Mouse (Mus musculus): ENCODE results near the gene Gins2. TPM values are rescaled to one million over a fixed set of nuclear protein-coding genes. Genes with fewer than 3 reads are reported as not detected.
A peak's percentile ranks its signal among the peaks of the same experiment; 100 is the strongest.

Gins2 gene
- total and polyA plus RNA-seq, 3 experiments: 50.0 to 129 (median 61.2) TPM

GRCm38 (mm10) chr8:120553441-120554123, 35.5 kb downstream of the Gins2 start:
- DNase-seq (ENCODE audit: extremely low read depth): no peak
- peaks cover 29 to 68% of the 10 kb centered on the region in 2 experiments for H3K36me3 ChIP-seq (replicated peaks in 1 of 2; ENCODE audit: control insufficient read depth in 1 of 2, insufficient read depth in 1 of 2, low read length in 1 of 2)
- H3K4me2 ChIP-seq (ENCODE audit: insufficient read depth, low read depth, poor library complexity, severe bottlenecking): no peak overlapping the region
- H3K27ac ChIP-seq (ENCODE audit: insufficient read depth, low read depth): no peak overlapping the region
- H3K4me1 ChIP-seq (ENCODE audit: control insufficient read depth in 1 of 2, insufficient read depth in 2 of 2): peaks cover 50 to 89% of the 10 kb centered on the region in 2 experiments
- H3K9ac ChIP-seq (ENCODE audit: insufficient read depth, low read depth): no peak overlapping the region
- H3K4me3 ChIP-seq (replicated peaks in 1 of 3; ENCODE audit: low read depth in 2 of 3, low read length in 2 of 3, poor library complexity in 1 of 3): peak overlapping the region in 1 of 3 experiments; percentile 7
- TF ChIP-seq USF1 (IDR thresholded peaks at IDR 0.05; ENCODE audit: low read depth, low read length) (no peak), E2F4 (IDR thresholded peaks at IDR 0.05; ENCODE audit: insufficient replicate concordance, low read depth, low read length) (no peak), TCF12 (IDR thresholded peaks at IDR 0.05; ENCODE audit: low read depth, low read length) (peak; percentile 90), SMC3 (IDR thresholded peaks at IDR 0.05; ENCODE audit: low read depth, low read length) (0 out of 2 replicates have a peak, but pooled peaks have one; percentile 9), EP300 (IDR thresholded peaks at IDR 0.05; ENCODE audit: low read length) (peak; percentile 32; the same call in 1 of the 2 replicates), ETS1 (conservative IDR thresholded peaks at IDR 0.05; ENCODE audit: low read depth, low read length) (0 out of 2 replicates have a peak, but pooled peaks have one; percentile 13), CHD2 (IDR thresholded peaks at IDR 0.05; ENCODE audit: low read length) (peak; percentile 68), MYC (IDR thresholded peaks at IDR 0.05; ENCODE audit: low read depth, low read length) (no peak), RAD21 (IDR thresholded peaks at IDR 0.05; ENCODE audit: low read depth, low read length) (peak; percentile 4), CTCF (conservative IDR thresholded peaks at IDR 0.05 in 1 of 2, IDR thresholded peaks at IDR 0.05 in 1 of 2; ENCODE audit: low read depth in 2 of 2, low read length in 2 of 2) (peak in 1 of 2 experiments; percentile 28; a peak in 2 of 4 replicates)
- dilution Hi-C loops (cut with MboI; ENCODE audit: extremely low pct_ligation_motif_present, extremely low pct_unique_long_range_greater_than_20kb, low sequenced_read_pairs) (no loop called here), in situ Hi-C loops (cut with MboI; ENCODE audit: low pct_ligation_motif_present, low pct_unique_long_range_greater_than_20kb, low sequenced_read_pairs) (no loop called here)
- no peaks in the 10 kb centered on the region for H3K9me3 ChIP-seq (replicated peaks; ENCODE audit: low read length)
- H3K79me2 ChIP-seq (replicated peaks; ENCODE audit: control insufficient read depth, extremely low read depth, insufficient read depth, poor library complexity, severe bottlenecking): peaks cover 80% of the 10 kb centered on the region
- no peaks in the 10 kb centered on the region for H3K27me3 ChIP-seq (replicated peaks)

GRCm38 (mm10) chr8:120552509-120552908, 36.6 kb downstream of the Gins2 start:
- no peak overlapping the region for H3K4me2 ChIP-seq (ENCODE audit: insufficient read depth, low read depth, poor library complexity, severe bottlenecking)
- no peaks in the 10 kb centered on the region for H3K9me3 ChIP-seq (replicated peaks; ENCODE audit: low read length)
- in situ Hi-C loops (cut with MboI; ENCODE audit: low pct_ligation_motif_present, low pct_unique_long_range_greater_than_20kb, low sequenced_read_pairs) (no loop called here), dilution Hi-C loops (cut with MboI; ENCODE audit: extremely low pct_ligation_motif_present, extremely low pct_unique_long_range_greater_than_20kb, low sequenced_read_pairs) (no loop called here)
- H3K79me2 ChIP-seq (replicated peaks; ENCODE audit: control insufficient read depth, extremely low read depth, insufficient read depth, poor library complexity, severe bottlenecking): peaks cover 78% of the 10 kb centered on the region
- TF ChIP-seq IRF4 (IDR thresholded peaks at IDR 0.05; ENCODE audit: low read depth, low read length) (no peak), ELF1 (IDR thresholded peaks at IDR 0.05; ENCODE audit: low read depth, low read length) (no peak), BHLHE40 (IDR thresholded peaks at IDR 0.05; ENCODE audit: low read depth, low read length) (no peak), NELFE (IDR thresholded peaks at IDR 0.05; ENCODE audit: low read depth, low read length) (no peak), SIN3A (IDR thresholded peaks at IDR 0.05; ENCODE audit: low read length) (no peak), RCOR1 (conservative IDR thresholded peaks at IDR 0.05; ENCODE audit: low read depth, low read length) (no peak), RAD21 (IDR thresholded peaks at IDR 0.05; ENCODE audit: low read depth, low read length) (no peak), UBTF (IDR thresholded peaks at IDR 0.05; ENCODE audit: low read depth, low read length) (no peak), MAX (IDR thresholded peaks at IDR 0.05; ENCODE audit: low read length) (no peak), E2F4 (IDR thresholded peaks at IDR 0.05; ENCODE audit: insufficient replicate concordance, low read depth, low read length) (no peak), CHD1 (IDR thresholded peaks at IDR 0.05; ENCODE audit: low read depth, low read length) (no peak), TCF12 (IDR thresholded peaks at IDR 0.05; ENCODE audit: low read depth, low read length) (no peak), ZMIZ1 (IDR thresholded peaks at IDR 0.05; ENCODE audit: low read depth, low read length) (no peak), NRF1 (IDR thresholded peaks at IDR 0.05; ENCODE audit: low read depth, low read length) (no peak)
- H3K27ac ChIP-seq (ENCODE audit: insufficient read depth, low read depth): no peak overlapping the region
- no peak overlapping the region for H3K9ac ChIP-seq (ENCODE audit: insufficient read depth, low read depth)
- H3K4me1 ChIP-seq (ENCODE audit: control insufficient read depth in 1 of 2, insufficient read depth in 2 of 2): peaks cover 49 to 88% of the 10 kb centered on the region in 2 experiments
- DNase-seq (ENCODE audit: extremely low read depth): no peak
- peaks cover 24 to 71% of the 10 kb centered on the region in 2 experiments for H3K36me3 ChIP-seq (replicated peaks in 1 of 2; ENCODE audit: control insufficient read depth in 1 of 2, insufficient read depth in 1 of 2, low read length in 1 of 2)
- no peak overlapping the region for H3K4me3 ChIP-seq (replicated peaks in 1 of 3; ENCODE audit: low read depth in 2 of 3, low read length in 2 of 3, poor library complexity in 1 of 3)
- no peaks in the 10 kb centered on the region for H3K27me3 ChIP-seq (replicated peaks)

Data from CH12.LX (cell line).